Mouse (Mus musculus) forebrain, embryonic 12.5 days (tissue): ENCODE measurements at regions not wholly inside any gene's neighbourhood (a gene's known extent, or its start where the extent isn't known, plus 50 kb on each side); places are given as distances from the start of the nearest gene placed in this dataset.
A peak's percentile ranks its signal among the peaks of the same experiment; 100 is the strongest.

Experiments
- ATAC-seq: fragments of 200-750 bp; cut with Nextera tagmentation; 2 replicates; pipeline ENCODE4 v1.8.0; 2017; ENCODE audit warnings: moderate TSS enrichment; ENCODE audit not compliant: low FRiP score
- H3K27ac ChIP-seq: fragments of 300-500 bp; sonication (generic); 2 replicates; pipeline ENCODE4 v1.5.1; 2016; ENCODE audit warnings: mild to moderate bottlenecking
- H3K27me3 ChIP-seq: fragments of 300-500 bp; sonication (generic); 2 replicates; pipeline ENCODE4 v1.6.1; 2016; ENCODE audit warnings: mild to moderate bottlenecking
- H3K36me3 ChIP-seq: fragments of 300-500 bp; sonication (generic); replicated peaks from 2 replicates; pipeline ENCODE4 v1.6.1; 2016; ENCODE audit warnings: mild to moderate bottlenecking
- H3K4me1 ChIP-seq: fragments of 300-500 bp; sonication (generic); 2 replicates; pipeline ENCODE4 v1.6.1; 2016
- H3K4me2 ChIP-seq: fragments of 300-500 bp; sonication (generic); 2 replicates; pipeline ENCODE4 v1.6.1; 2016; ENCODE audit warnings: mild to moderate bottlenecking, moderate library complexity
- H3K4me3 ChIP-seq: fragments of 300-500 bp; sonication (generic); replicated peaks from 2 replicates; pipeline ENCODE4 v1.5.1; 2016; ENCODE audit warnings: mild to moderate bottlenecking
- H3K9ac ChIP-seq: fragments of 300-500 bp; sonication (generic); 2 replicates; pipeline ENCODE4 v1.6.1; 2016; ENCODE audit warnings: mild to moderate bottlenecking
- H3K9me3 ChIP-seq: fragments of 300-500 bp; sonication (generic); 2 replicates; pipeline ENCODE4 v1.6.1; 2016
- WGBS: fragments of 180-500 bp; shearing (Covaris S2); methylation state at CpG from one replicate; pipeline ENCODE4 v1.1.7; 2016; 5-methylcytosine and 5-hydroxymethylcytosine counted together

DNA sequence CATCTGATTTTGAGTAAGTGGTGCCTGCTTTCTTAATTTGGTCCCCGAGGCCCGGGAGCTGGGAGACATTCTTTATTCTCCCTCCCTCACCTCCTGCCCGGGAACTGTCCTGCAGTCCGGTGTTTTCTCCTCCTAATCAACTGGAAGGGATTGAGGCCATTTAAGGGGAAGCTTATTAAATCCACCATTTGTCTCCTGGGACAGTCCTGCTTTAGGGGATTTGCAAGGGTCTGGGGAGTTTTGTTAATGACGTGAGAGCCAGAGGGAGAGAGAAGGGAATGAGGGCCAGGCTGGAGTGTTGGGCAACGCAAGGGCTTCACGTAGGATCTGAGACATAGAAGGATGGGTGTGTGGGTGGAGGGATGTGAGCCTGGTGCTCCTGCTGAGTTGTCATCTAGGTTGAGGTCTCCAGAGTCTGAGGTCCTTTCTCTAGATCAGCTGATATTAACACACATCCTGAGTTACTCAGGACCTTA is 444.6 kb downstream of the Cd83 start:
- Histone ChIP-seq H3K4me3 (no peak overlapping the region), H3K27me3 (peaks cover 46% of the 10 kb centered on the region), H3K4me1 (peaks cover 58% of the 10 kb centered on the region), H3K36me3 (no peaks in the 10 kb centered on the region), H3K4me2 (peak overlapping the region; percentile 19; the same call in 1 of the 2 replicates), H3K9ac (no peak overlapping the region), H3K9me3 (peaks cover 11% of the 10 kb centered on the region), H3K27ac (peak overlapping the region; percentile 16; the same call in 1 of the 2 replicates)
- 3% methylated on average over 7 of the region's 7 CpGs for WGBS
- peak; percentile 44 for ATAC-seq

GRCm38 (mm10) chr13:44231403-44231802 is 446.8 kb downstream of the Cd83 start:
- WGBS = 11% methylated on average over 4 of the region's 4 CpGs
- peak overlapping the region; percentile 75 for H3K27ac ChIP-seq
- no peak overlapping the region for H3K9ac ChIP-seq
- H3K36me3 ChIP-seq = no peaks in the 10 kb centered on the region
- H3K27me3 ChIP-seq = peaks cover 54% of the 10 kb centered on the region
- no peak for ATAC-seq
- H3K4me2 ChIP-seq = no peak overlapping the region
- no peaks in the 10 kb centered on the region for H3K9me3 ChIP-seq
- no peak overlapping the region for H3K4me3 ChIP-seq
- H3K4me1 ChIP-seq = peaks cover 58% of the 10 kb centered on the region

DNA sequence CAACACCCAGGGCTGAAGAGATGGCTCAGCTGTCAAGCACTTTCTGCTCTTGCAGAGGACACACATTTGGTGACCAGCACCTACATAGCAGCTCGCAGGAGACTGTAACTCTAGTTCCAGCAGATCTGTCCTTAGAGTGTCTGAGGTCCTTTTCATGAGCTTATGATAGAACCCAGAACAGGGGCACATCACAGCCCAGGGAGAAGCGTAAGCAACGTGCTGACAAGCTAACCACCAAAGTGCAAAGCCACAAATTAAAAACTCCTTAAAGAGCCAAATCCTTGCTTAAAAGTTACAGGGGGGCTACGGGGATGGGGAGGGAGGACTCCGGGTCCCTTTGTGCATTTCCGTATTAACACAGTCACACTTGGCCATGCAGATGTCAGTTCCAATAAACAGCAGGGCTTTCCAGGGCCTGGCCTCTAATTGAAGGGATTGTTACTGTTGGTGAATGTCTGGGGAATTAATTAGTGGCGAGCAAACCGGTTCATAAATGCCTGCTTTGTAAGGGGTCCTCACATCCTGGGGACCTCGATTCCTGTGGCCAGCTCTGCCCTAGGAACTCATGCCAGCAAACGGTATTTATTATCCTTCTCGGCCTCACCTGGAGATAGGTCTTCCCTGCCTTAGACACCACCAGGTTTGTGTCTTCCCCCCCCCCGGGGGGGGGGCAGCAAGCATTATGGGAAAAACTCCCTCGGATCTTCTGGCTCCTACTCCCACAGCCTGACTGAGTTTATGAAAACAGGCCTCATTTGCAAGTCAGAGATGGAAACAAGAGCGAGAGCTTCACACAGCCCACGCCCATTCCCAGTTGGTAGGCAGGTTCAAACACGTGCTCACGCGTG is 447.5 kb downstream of the Cd83 start:
- Histone ChIP-seq H3K27me3 (peaks cover 49% of the 10 kb centered on the region), H3K36me3 (no peaks in the 10 kb centered on the region), H3K9me3 (no peaks in the 10 kb centered on the region), H3K4me2 (peak overlapping the region; percentile 29; the same call in 1 of the 2 replicates), H3K9ac (no peak overlapping the region), H3K4me1 (peaks cover 58% of the 10 kb centered on the region), H3K4me3 (no peak overlapping the region), H3K27ac (peak overlapping the region; percentile 75)
- WGBS = 10% methylated on average over 18 of the region's 18 CpGs
- ATAC-seq = peak; percentile 75

GRCm38 (mm10) chr13:44232716-44233051 is 448.1 kb downstream of the Cd83 start:
- H3K27ac ChIP-seq = peak overlapping the region; percentile 75; the same call in 1 of the 2 replicates
- peak overlapping the region; percentile 29; the same call in 1 of the 2 replicates for H3K4me2 ChIP-seq
- peaks cover 55% of the 10 kb centered on the region for H3K4me1 ChIP-seq
- no peak for ATAC-seq
- no peak overlapping the region for H3K9ac ChIP-seq
- H3K27me3 ChIP-seq = peaks cover 44% of the 10 kb centered on the region
- no peaks in the 10 kb centered on the region for H3K9me3 ChIP-seq
- H3K4me3 ChIP-seq = no peak overlapping the region
- no peaks in the 10 kb centered on the region for H3K36me3 ChIP-seq
- 38% methylated on average over 6 of the region's 6 CpGs for WGBS

GRCm38 (mm10) chr13:44234241-44234640 is 449.7 kb downstream of the Cd83 start:
- Histone ChIP-seq H3K9ac (no peak overlapping the region), H3K4me3 (no peak overlapping the region), H3K4me1 (peaks cover 43% of the 10 kb centered on the region), H3K27me3 (peaks cover 43% of the 10 kb centered on the region), H3K4me2 (no peak overlapping the region), H3K36me3 (no peaks in the 10 kb centered on the region), H3K9me3 (no peaks in the 10 kb centered on the region), H3K27ac (no peak overlapping the region)
- no peak for ATAC-seq
- 93% methylated on average over 6 of the region's 6 CpGs for WGBS

GRCm38 (mm10) chr13:44235236-44235635 is 450.7 kb downstream of the Cd83 start:
- ATAC-seq = no peak
- Histone ChIP-seq H3K4me2 (no peak overlapping the region), H3K9ac (no peak overlapping the region), H3K36me3 (no peaks in the 10 kb centered on the region), H3K9me3 (no peaks in the 10 kb centered on the region), H3K27me3 (peaks cover 36% of the 10 kb centered on the region), H3K27ac (no peak overlapping the region), H3K4me3 (no peak overlapping the region), H3K4me1 (peaks cover 35% of the 10 kb centered on the region)
- 87% methylated on average over 5 of the region's 5 CpGs for WGBS

GRCm38 (mm10) chr13:44235941-44236340 is 451.4 kb downstream of the Cd83 start:
- Histone ChIP-seq H3K27ac (no peak overlapping the region), H3K4me2 (no peak overlapping the region), H3K9me3 (no peaks in the 10 kb centered on the region), H3K27me3 (peaks cover 29% of the 10 kb centered on the region), H3K4me1 (peaks cover 28% of the 10 kb centered on the region), H3K4me3 (no peak overlapping the region), H3K36me3 (no peaks in the 10 kb centered on the region), H3K9ac (no peak overlapping the region)
- 93% methylated on average over 2 of the region's 2 CpGs for WGBS
- no peak for ATAC-seq

DNA sequence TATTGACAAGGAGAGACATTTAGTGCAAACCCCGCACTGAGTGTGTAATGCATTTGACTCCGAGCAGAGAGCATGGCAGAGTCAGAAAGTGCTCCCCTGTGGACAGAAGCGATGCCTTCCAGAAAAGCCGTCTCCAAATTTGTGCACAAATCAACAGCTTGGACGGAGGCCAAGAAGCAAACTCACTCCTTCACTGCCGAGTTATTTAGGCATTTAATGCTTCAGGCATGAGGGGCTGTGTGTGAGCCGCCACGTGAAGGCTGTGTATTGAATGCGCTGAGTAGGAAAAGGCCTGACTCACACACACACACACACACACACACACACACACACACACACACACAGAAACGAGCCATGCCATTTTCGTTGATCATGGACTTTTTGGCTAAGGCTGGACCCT is 453.7 kb downstream of the Cd83 start:
- 54% methylated on average over 11 of the region's 11 CpGs for WGBS
- Histone ChIP-seq H3K9ac (no peak overlapping the region), H3K27me3 (peaks cover 23% of the 10 kb centered on the region), H3K27ac (no peak overlapping the region), H3K4me3 (no peak overlapping the region), H3K4me1 (peaks cover 4% of the 10 kb centered on the region), H3K9me3 (no peaks in the 10 kb centered on the region), H3K4me2 (no peak overlapping the region), H3K36me3 (no peaks in the 10 kb centered on the region)
- no peak for ATAC-seq

- peaks cover 5% of the 10 kb centered on the region for H3K4me1 ChIP-seq
- no peaks in the 10 kb centered on the region; the same call in 1 of the 2 replicates for H3K27me3 ChIP-seq
- no peaks in the 10 kb centered on the region for H3K36me3 ChIP-seq
- no peak overlapping the region for H3K9ac ChIP-seq
- no peak for ATAC-seq
- H3K27ac ChIP-seq = no peak overlapping the region
- no peaks in the 10 kb centered on the region for H3K9me3 ChIP-seq
- 92% methylated on average over 6 of the region's 6 CpGs for WGBS
- H3K4me3 ChIP-seq = no peak overlapping the region
- H3K4me2 ChIP-seq = no peak overlapping the region
Observed at GRCm38 (mm10) chr13:44243211-44243610, 458.6 kb downstream of the Cd83 start.

DNA sequence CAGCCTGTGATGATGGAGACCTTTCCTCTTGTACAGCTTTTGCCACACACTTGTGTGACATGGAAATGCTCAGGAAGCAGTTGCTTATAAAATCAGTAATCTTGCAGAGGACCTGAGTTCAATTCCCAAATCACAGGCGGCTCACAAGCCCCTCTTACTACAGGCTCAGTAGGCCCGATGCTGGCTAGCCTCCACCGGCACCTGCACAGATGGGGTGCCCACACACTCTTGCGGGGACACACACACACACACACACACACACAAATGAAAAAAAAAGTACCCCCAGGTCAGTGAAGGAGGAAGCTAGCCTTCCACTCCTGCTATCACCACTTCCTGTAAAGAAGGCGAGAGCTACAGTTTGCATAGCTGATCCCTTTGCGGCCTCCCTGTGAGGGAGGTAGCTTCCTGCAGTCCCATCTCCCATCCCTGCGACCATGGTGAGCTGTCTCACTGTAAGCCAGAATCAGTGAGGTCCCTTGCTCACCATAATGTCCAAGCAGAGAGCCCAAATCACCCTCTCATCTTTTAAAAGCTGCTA is 462.2 kb downstream of the Cd83 start:
- ATAC-seq = no peak

DNA sequence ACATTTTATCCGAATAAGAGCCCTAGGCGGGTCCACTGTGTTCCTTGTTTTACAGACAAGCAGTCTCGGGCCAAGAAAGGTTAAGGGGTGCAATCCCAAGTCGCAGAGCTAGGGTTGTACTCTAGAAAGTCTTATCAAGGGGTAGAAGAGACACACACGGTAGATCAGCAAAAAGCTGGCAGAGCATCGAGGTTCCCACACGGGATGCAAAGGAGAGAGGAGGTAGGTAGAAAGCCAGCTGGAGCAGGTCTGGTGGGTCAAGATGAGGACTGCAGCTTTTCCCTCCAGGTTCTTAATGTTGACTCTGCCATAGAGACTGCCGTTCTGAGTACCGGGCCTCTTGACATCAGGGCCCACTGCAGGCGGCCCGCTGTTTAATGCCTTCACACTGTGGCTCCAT is 463.3 kb downstream of the Cd83 start:
- Histone ChIP-seq H3K4me1 (peaks cover 9% of the 10 kb centered on the region), H3K27ac (no peak overlapping the region), H3K36me3 (no peaks in the 10 kb centered on the region), H3K27me3 (0 out of 2 replicates have a peak, but pooled peaks cover 5% of the 10 kb centered on the region), H3K9ac (no peak overlapping the region), H3K4me2 (no peak overlapping the region), H3K9me3 (no peaks in the 10 kb centered on the region), H3K4me3 (no peak overlapping the region)
- no peak for ATAC-seq
- 86% methylated on average over 11 of the region's 11 CpGs for WGBS

More for the DNA sequence above, 462.2 kb downstream of the Cd83 start:
- peaks cover 9% of the 10 kb centered on the region for H3K4me1 ChIP-seq
- H3K27ac ChIP-seq = no peak overlapping the region
- no peak overlapping the region for H3K4me2 ChIP-seq
- no peak overlapping the region for H3K9ac ChIP-seq
- H3K27me3 ChIP-seq = no peaks in the 10 kb centered on the region
- no peaks in the 10 kb centered on the region for H3K9me3 ChIP-seq
- WGBS = 89% methylated on average over 7 of the region's 7 CpGs
- H3K4me3 ChIP-seq = no peak overlapping the region
- no peaks in the 10 kb centered on the region for H3K36me3 ChIP-seq

DNA sequence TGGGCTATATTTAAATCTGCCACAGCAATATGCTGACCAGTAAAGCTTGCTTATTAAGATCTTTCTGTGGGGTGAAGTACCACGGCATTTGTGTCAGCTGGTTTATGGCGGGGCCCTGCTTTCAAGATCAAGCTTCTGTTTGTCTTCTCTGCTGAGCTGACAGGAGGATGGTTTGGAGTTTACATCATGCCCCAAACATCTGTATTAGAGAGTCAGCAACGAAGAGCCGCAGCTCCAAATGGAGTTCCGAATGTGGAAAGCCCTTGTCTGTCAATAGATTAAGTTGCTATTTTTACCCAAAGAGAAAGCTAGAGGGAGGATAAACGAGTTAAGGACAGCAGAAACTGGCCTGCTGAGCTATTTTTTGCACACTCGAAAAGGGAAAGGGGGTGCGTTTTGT is 463.8 kb downstream of the Cd83 start:
- 40% methylated on average over 8 of the region's 8 CpGs for WGBS
- no peak for ATAC-seq

More for the DNA sequence above, 463.8 kb downstream of the Cd83 start:
- Histone ChIP-seq H3K9ac (no peak overlapping the region), H3K4me1 (peaks cover 9% of the 10 kb centered on the region), H3K27ac (no peak overlapping the region), H3K4me3 (no peak overlapping the region), H3K4me2 (no peak overlapping the region), H3K27me3 (0 out of 2 replicates have a peak, but pooled peaks cover 5% of the 10 kb centered on the region), H3K36me3 (no peaks in the 10 kb centered on the region), H3K9me3 (no peaks in the 10 kb centered on the region)
